Mouse (Mus musculus) left cerebral cortex, adult 9 months (tissue): ENCODE results near the gene Pkmyt1.
A peak's percentile ranks its signal among the peaks of the same experiment; 100 is the strongest.

Source experiments
- DNase-seq, 2 experiments: peaks; one replicate each; pipeline ENCODE4 v3.0.0; 2022; ENCODE audit warnings: low spot score in 2 of 2

Gene Pkmyt1

DNA sequence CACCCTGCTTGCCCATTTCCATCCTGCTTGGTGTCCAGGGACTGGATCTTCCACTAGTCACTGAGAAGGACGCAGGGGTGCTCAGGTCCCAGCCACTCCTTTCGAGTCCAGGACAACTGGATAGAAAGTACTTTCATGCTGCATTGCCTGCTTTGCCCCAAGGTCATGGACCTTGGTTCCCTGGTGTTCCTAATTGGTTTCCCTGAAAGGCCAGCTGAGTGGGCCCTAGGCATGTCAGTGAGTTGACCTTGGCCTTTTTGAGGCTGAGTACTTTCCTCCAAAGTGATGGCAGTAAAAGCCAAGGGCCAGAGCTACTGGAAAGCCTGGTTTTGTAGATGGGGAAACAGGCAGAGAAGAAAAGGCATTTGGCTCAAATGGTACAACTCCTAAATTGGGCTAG lies 4.2 kb upstream of the Pkmyt1 start:
- no peak for DNase-seq

DNA sequence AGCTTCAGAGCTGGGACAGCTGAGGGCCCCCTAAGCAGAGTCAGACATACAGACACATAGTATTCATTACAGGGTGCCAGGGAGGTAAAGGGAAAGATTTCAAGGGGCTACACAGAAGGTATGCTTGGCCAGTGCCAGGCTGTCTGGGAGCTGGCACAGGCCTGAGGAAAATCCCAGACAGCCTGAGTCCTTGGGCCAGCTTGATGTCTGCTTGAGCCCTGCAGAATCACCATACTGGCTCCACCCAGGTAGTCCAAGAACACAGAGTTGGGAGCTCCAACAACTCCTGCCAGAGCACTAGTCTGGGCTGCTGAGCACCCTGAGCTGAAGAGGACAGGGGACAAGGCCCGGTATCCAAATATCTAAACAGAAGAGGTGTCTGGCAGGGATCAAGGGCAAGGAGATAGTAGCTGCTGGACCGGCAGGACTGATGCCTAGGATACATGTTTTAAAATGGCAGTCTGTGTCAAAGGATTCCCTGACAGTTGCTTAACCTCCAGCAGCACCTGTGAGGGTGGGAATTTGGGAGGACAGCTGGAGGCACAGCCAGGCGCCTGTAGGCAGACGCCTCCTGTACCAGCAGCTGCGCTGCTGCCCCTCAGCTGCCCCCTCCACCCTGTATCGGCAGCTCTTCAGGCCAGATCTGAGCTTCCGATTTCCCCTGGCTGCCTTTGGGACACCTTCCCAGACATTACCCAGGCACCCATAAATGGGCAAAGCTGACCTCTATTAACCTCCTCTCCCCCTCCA lies 3.6 kb upstream of the Pkmyt1 start, which contains the start of gene 1520401A03Rik:
1520401A03Rik (minus strand) TSS at position 408 of the 750 bp plus-strand sequence.
- DNase-seq: no peak

DNA sequence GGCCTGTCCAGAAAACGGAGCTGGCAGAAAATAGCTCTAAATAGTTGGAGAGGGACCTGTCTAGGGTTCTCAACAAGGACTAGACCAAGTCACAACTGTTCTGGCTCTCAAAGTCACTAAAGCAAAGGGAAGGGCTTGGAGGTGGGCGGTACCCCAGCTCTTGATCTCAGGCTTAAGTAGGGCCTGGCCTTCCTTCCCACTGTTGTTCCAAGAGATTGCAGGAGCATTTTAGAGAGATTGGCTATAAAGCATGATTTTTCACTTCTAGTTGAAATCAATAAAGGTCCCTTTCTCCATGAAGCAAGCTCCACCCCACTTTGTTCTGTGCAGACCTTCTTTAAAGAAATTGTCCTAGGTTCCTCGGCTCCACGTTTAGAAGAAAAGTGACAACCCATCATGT lies 659 bp upstream of the Pkmyt1 start:
- no peak for DNase-seq

DNA sequence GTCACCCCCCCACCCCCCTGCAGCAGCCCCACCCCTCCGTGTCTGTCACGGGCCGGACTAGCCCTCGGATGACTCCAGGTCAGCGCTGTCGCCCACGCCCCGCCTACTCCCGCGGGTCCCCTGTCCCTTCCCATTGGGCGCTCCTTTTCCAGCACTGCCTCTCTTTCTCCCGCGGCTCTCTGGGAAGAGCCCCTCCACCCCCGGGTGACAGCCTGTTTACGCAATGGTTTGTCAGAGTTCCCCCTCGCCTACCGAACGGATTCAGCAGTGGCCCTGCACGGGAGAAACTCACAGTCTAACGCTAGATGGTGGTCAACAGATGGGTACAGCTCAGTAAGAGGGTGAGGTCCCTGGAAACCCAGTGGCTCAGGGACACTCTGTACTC lies 614 bp downstream of the Pkmyt1 start:
- peak in 1 of 2 experiments; percentile 60 for DNase-seq

DNA sequence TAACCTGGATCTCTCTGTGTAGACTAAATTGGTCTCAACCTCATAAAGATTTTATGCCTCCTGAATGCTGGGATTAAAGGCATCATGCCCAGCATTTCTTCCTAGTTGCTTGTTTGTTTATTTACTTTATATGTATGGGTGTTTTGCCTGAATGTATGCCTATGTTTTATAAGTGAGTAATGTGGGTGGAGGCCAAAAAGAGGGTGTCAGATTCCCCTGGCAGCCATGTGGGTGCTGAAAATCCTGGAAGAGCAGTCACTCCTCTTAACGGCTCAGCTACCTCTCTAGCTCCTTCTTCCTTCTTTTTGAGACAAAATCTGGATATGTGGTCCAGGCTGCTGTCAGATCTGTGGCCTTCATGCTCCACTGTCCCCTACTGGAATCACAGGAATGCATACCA lies 4.3 kb downstream of the Pkmyt1 start:
- no peak for DNase-seq

- no peak for DNase-seq
Observed at GRCm38 (mm10) chr17:23734341-23734740, 8.2 kb downstream of the Pkmyt1 start.

DNA sequence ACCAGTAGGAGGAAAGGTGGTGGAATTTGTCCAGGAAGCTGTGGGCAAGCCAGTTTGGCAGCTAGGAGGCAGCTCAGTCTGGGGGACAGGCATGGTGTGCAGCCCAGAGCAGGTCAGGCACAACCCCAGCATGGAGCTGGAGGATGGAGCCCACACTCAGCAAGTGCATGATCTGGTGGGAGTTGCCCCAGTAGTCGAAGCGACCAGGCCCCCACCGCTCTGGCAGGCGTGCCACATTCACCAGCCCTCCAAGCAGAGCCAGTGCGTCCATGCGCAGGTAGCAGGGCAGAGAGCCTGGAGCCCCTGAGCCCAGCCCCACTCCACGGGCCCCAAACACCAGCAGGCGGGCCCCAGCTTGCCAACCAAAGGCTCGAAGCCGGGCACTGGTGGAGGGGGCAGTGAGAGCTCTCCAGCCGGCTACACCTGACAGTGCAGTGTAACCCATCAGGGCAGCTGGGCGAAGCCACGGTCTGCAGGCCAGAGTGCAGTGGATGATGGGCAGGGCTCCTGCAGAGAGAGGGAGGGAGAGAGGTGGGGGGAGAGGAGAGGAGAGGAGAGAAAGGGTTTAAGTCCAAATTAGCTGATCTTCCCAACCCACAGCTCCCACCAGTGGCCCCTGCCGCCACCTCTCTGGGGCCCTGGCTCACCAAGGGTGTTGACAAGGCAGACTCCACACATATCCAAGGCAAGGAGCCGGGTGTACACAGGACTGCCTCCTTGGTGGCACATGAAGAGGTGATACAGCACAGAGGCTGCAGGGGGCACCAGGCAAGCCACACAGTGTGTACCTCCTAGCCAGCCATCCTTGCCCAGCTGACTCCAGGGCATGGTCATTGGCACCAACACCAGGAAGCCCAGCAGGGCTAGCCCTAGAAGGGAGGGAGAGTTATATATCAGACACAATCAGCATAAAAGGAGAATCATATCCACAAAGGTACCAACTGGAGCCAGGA lies 11.6 kb downstream of the Pkmyt1 start:
- DNase-seq: no peak

- DNase-seq: no peak
Observed at GRCm38 (mm10) chr17:23738836-23739201, 12.7 kb downstream of the Pkmyt1 start.

DNA sequence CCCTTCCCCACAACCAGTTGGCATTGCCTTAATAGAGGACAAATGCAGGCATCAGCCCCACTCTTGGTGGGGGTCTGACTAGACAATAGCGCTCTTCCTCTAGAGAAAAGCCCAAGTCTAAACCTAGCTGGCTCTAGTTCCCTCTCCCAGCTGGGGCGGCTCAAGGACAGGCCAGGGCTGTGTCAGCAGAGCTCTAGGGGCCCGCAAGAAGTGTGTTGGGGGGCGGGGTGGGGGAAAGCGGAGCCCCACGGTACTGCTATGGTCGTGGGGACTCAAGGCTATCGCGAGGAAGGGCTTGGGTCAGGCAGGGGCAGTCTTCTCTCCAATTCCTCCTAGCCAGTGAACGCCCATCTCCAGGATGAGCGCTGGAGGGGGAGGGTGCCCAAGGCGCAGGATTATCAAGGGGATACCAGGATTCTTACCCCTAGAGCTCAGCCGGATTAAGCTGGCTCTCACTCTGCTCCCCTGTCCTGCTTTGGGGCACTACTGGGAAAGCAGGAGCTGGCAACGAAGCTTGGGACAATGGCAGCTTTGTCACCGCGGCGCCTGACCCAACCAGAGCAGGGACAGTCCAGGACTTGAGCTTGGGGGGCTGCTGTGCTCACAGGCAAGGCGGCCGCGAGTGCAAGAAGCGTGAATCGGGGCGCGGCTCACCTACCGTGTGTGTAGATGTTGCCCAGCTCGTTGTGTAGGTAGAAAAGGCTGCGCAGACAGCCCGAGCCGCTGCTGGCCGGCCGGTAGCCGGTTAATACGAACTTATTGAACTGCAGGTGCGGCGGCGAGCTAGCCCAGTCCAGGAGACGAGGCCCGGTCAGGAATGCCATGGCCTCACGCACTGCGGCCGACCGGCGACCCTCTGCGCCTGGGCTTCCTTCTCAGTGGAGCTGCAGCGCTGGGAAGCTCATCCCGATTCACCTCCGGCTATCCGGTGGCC lies 13.3 kb downstream of the Pkmyt1 start:
- DNase-seq: peak in 1 of 2 experiments; percentile 46

DNA sequence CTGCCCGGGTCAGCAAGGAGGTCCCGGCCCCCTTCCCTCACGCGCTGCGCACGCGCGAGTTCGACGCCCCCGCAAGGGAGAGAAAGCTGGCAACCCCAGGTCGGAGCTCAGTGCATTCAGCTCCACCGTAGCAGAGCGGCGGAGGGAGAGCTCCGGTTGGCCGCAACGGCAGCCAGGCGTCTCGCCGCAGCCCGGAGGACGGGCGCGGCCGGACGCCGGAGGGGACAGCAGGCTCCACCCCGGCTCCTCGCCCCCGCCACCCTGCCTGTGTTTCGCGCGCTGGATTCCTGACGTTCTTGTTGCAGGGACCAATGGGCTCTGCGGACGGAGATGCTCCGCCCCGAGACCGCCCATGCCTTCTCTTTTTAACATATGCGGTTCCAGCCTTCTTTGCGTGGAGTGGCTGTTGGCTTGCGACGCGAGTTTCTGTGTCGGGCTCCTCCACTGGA lies 14.0 kb downstream of the Pkmyt1 start:
- DNase-seq: peak; percentile 82 to 94

GRCm38 (mm10) chr17:23740598-23741021 lies 14.5 kb downstream of the Pkmyt1 start, which contains the start of gene Paqr4:
TSS of gene Paqr4 (minus strand) at chr17:23740867.
- no peak for DNase-seq

GRCm38 (mm10) chr17:23741359-23742209 lies 15.4 kb downstream of the Pkmyt1 start:
- DNase-seq: no peak

- DNase-seq: no peak
Observed at GRCm38 (mm10) chr17:23742210-23742793, 16.2 kb downstream of the Pkmyt1 start.

DNA sequence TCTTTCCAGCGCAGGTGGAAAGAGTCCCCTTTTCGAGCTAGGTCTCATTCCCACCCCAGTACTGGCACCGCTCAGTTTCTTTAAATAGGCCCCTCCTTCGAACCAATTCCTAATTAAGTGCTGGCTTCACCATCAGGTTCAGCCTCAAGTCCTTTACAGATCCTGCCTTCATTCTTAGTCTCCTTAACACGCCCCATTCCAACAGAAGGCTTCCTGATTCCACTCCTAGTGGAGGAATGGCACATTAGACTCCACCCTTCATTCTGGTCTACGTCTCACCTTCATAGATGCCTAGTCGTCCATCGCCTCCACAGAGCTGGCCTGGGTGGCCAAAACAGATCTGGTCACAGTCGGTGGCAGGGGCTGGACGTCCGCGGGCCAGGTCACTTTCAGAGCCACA lies 16.8 kb downstream of the Pkmyt1 start:
- DNase-seq: no peak

GRCm38 (mm10) chr17:23744076-23744475 lies 17.9 kb downstream of the Pkmyt1 start:
- DNase-seq: no peak

DNA sequence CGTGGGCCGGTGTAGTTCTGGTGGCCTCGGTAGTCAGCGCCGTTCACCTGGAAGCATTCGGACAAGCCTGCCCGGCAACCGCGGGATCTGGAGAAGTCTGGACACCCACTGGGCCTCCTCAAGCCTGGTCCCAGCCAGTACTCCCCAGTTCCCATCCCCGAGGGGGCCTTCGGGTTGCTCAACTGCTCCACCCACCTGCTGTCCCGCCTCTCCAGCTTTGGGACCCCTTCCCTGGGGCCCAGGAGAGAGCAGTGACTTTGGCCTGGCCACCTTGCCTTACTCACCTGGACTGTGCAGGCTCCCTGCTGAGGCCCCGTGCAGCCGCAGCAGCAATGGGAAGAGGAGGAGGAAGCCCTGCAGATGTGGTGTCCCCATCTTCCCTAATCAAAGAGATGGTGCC lies 18.5 kb downstream of the Pkmyt1 start:
- no peak for DNase-seq

GRCm38 (mm10) chr17:23745301-23746251 lies 19.4 kb downstream of the Pkmyt1 start, which contains the start of gene Kremen2:
TSS of gene Kremen2 (minus strand) at chr17:23745833.
- no peak for DNase-seq

- no peak for DNase-seq
Observed at GRCm38 (mm10) chr17:23746311-23746710, 20.2 kb downstream of the Pkmyt1 start.

DNA sequence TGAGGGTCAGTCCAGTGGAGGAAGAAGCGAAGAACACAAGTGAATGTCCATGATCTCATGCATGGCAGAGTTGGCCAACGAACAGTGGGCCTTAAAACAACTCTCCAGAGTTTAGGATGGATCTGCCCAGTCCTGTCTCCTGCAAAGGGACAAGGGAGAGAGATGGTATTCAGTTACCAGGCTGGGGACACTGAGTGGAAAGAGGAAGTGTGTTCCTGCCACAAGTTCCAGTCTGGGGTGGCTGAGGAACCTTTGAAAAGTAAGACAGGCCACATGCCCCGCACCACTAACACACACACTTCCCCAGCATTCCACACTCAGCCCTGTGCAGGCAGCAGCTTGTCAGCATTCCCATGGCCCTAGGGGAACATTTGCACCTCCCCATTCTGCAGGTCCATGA lies 20.6 kb downstream of the Pkmyt1 start:
- DNase-seq: no peak
